Mouse (Mus musculus) liver, embryonic 13.5 days (tissue): ENCODE results near the gene Flnb. TPM values are rescaled to one million over a fixed set of nuclear protein-coding genes. Genes with fewer than 3 reads are reported as not detected.
A peak's percentile ranks its signal among the peaks of the same experiment; 100 is the strongest.

Source experiments
- ATAC-seq: fragments of 200-750 bp; cut with Nextera tagmentation; 2 replicates; pipeline ENCODE4 v1.8.0; 2017; ENCODE audit warnings: low read depth, mild to moderate bottlenecking, moderate number of reproducible peaks, moderate library complexity
- DNase-seq: peaks from one replicate; pipeline ENCODE4 v3.0.0; 2022
- H3K27ac ChIP-seq: fragments of 300-500 bp; sonication (generic); 2 replicates; pipeline ENCODE4 v1.5.1; 2015; ENCODE audit warnings: moderate library complexity, mild to moderate bottlenecking, inconsistent platforms
- H3K27me3 ChIP-seq: fragments of 300-500 bp; sonication (generic); 2 replicates; pipeline ENCODE4 v1.6.1; 2015; ENCODE audit warnings: mild to moderate bottlenecking, inconsistent platforms
- H3K36me3 ChIP-seq: fragments of 300-500 bp; sonication (generic); 2 replicates; pipeline ENCODE4 v1.6.1; 2015; ENCODE audit warnings: mild to moderate bottlenecking, inconsistent platforms
- H3K4me1 ChIP-seq: fragments of 300-500 bp; sonication (generic); replicated peaks from 2 replicates; pipeline ENCODE4 v1.6.1; 2015; ENCODE audit warnings: inconsistent platforms
- H3K4me2 ChIP-seq: fragments of 300-500 bp; sonication (generic); 2 replicates; pipeline ENCODE4 v1.6.1; 2015; ENCODE audit warnings: inconsistent platforms, mild to moderate bottlenecking, moderate library complexity
- H3K4me3 ChIP-seq: fragments of 300-500 bp; sonication (generic); replicated peaks from 2 replicates; pipeline ENCODE4 v1.5.1; 2015; ENCODE audit warnings: mild to moderate bottlenecking, inconsistent platforms
- H3K9ac ChIP-seq: fragments of 300-500 bp; sonication (generic); 2 replicates; pipeline ENCODE4 v1.6.1; 2015; ENCODE audit warnings: mild to moderate bottlenecking, inconsistent platforms
- H3K9me3 ChIP-seq: fragments of 300-500 bp; sonication (generic); replicated peaks from 2 replicates; pipeline ENCODE4 v1.6.1; 2016; ENCODE audit warnings: inconsistent platforms
- WGBS: fragments of 180-500 bp; shearing (Covaris S2); methylation state at CpG from one replicate; pipeline ENCODE4 v1.1.7; 2015; ENCODE audit not compliant: insufficient replicate concordance; 5-methylcytosine and 5-hydroxymethylcytosine counted together
- polyA plus RNA-seq: library from polyadenylated mRNA; unstranded; fragments of >200 nt; fragmentation: Nextera tagmentation; extraction: Ambion mirVana; gene quantifications from 2 replicates; pipeline ENCODE4 v1.2.1, GENCODE M21; 2015

The Flnb gene
- polyA plus RNA-seq, 1 experiment from 2014 or later = 2.9 TPM

DNA sequence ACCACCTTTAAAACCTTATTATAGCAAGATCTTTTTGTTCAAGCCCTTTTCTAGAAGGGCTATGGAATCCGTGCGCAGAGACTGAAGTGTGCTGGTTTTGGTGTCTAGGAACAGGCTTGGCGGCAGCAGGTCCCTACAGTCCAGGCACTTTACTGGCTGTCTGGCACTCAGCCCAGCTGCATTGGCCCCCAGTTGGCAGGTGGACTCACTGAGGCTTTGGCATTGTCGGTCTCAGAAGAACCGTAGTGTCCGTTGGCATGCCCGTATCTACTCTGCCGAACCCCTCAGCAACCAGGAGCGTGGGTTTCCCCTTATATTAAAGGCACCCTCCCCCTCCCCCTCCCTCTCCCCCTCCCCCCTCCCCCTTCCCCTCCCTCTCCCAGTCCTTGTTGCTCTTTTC, 67.8 kb downstream of the Flnb start:
- Histone ChIP-seq H3K4me3 (no peak overlapping the region), H3K9ac (no peak overlapping the region), H3K4me1 (peaks cover 7% of the 10 kb centered on the region; the same call in 1 of the 2 replicates), H3K27me3 (no peaks in the 10 kb centered on the region), H3K36me3 (peaks cover 11% of the 10 kb centered on the region), H3K27ac (no peak overlapping the region), H3K4me2 (no peak overlapping the region), H3K9me3 (no peaks in the 10 kb centered on the region)
- DNase-seq (no peak), ATAC-seq (no peak)
- 76% methylated on average over 9 of the region's 9 CpGs for WGBS

DNA sequence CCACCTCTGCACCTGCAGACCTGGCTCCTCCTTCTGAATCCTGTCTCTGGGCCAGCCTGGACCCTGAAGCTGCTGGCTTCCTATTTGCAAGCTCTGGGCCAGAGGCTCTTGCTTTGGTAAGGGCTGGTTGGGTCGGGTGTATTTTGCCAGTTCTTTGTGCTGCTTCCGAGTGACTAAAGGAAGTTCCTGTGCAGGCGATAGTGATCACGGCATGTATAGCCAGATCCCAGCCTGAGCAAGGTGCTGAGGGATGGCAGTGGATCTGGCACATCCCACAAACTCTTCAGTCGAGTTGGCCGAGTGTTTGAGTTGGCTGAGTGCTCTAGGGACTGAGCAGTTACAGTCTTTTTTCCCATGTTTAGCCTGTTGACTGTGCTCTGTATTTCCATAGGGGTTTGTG, 68.3 kb downstream of the Flnb start:
- peaks cover 15% of the 10 kb centered on the region for H3K36me3 ChIP-seq
- H3K9me3 ChIP-seq = no peaks in the 10 kb centered on the region
- no peak overlapping the region for H3K4me3 ChIP-seq
- H3K27ac ChIP-seq = no peak overlapping the region
- ATAC-seq = no peak
- no peak overlapping the region for H3K4me2 ChIP-seq
- 65% methylated on average over 6 of the region's 6 CpGs for WGBS
- H3K27me3 ChIP-seq = no peaks in the 10 kb centered on the region
- H3K4me1 ChIP-seq = peaks cover 8% of the 10 kb centered on the region; the same call in 1 of the 2 replicates
- no peak for DNase-seq
- no peak overlapping the region for H3K9ac ChIP-seq

DNA sequence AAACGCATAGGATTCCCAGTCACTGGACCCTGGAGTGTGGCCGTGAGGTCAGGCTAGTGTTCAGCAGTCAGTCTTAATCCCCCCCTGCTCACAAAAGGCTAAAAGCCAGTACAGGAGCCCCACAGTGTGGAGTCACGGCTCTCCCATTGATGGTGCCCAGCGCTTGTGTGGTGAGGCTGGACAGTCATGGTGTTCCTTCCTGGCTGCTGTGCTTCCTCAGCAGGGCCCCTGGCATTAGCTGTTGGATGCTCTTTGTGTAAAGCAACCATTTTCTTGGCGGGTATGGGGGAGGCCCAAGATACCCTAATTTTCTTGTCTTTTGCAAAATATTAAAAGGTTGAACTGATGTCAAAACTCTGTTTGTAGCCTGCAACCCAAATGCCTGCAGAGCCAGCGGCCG, 69.4 kb downstream of the Flnb start:
- no peaks in the 10 kb centered on the region for H3K9me3 ChIP-seq
- H3K27me3 ChIP-seq = no peaks in the 10 kb centered on the region
- peaks cover 13% of the 10 kb centered on the region for H3K36me3 ChIP-seq
- no peak for DNase-seq
- no peak overlapping the region for H3K27ac ChIP-seq
- no peak for ATAC-seq
- 70% methylated on average over 7 of the region's 7 CpGs for WGBS
- no peak overlapping the region for H3K4me2 ChIP-seq
- no peak overlapping the region for H3K9ac ChIP-seq
- H3K4me3 ChIP-seq = no peak overlapping the region
- peaks cover 8% of the 10 kb centered on the region; the same call in 1 of the 2 replicates for H3K4me1 ChIP-seq

DNA sequence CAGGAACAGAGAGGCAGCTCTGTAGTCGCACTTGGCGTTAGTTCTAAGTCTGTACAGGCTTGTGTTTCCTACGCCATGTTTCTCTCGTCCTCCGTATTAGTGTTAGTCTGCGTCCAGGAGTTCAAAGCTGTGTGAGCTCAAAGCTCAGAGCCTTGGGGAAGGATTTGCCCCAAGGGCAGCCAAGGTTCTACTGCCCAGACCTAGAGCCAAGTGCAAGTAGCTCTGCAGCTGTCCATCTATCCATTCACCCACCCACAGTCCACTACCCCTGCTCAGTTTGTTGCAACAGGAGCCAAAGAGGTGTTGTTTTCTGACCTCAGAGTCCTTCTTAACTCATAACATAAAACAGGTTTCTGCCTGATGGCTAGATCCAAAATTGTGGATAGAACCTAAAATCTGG, 70.5 kb downstream of the Flnb start:
- Histone ChIP-seq H3K9ac (no peak overlapping the region), H3K27ac (no peak overlapping the region), H3K4me1 (peaks cover 8% of the 10 kb centered on the region; the same call in 1 of the 2 replicates), H3K4me2 (no peak overlapping the region), H3K27me3 (no peaks in the 10 kb centered on the region), H3K4me3 (no peak overlapping the region), H3K9me3 (no peaks in the 10 kb centered on the region), H3K36me3 (peaks cover 20% of the 10 kb centered on the region)
- ATAC-seq = no peak
- WGBS = 81% methylated on average over 6 of the region's 6 CpGs
- DNase-seq = no peak

GRCm38 (mm10) chr14:7888811-7889651, 71.3 kb downstream of the Flnb start:
- Histone ChIP-seq H3K4me1 (peaks cover 8% of the 10 kb centered on the region; the same call in 1 of the 2 replicates), H3K4me2 (no peak overlapping the region), H3K9me3 (no peaks in the 10 kb centered on the region), H3K27me3 (no peaks in the 10 kb centered on the region), H3K4me3 (no peak overlapping the region), H3K27ac (peak overlapping the region; percentile 17), H3K9ac (no peak overlapping the region), H3K36me3 (peaks cover 26% of the 10 kb centered on the region)
- no peak for DNase-seq
- ATAC-seq = no peak
- 53% methylated on average over 11 of the region's 11 CpGs for WGBS

GRCm38 (mm10) chr14:7889834-7890233, 72.1 kb downstream of the Flnb start:
- ATAC-seq = peak; percentile 36; the same call in 1 of the 2 replicates
- H3K27ac ChIP-seq = peak overlapping the region; percentile 17; the same call in 1 of the 2 replicates
- H3K36me3 ChIP-seq = peaks cover 27% of the 10 kb centered on the region
- H3K9me3 ChIP-seq = no peaks in the 10 kb centered on the region
- 21% methylated on average over 9 of the region's 9 CpGs for WGBS
- H3K4me1 ChIP-seq = peaks cover 8% of the 10 kb centered on the region; the same call in 1 of the 2 replicates
- DNase-seq = peak; percentile 29
- H3K4me2 ChIP-seq = no peak overlapping the region
- H3K4me3 ChIP-seq = no peak overlapping the region
- no peaks in the 10 kb centered on the region for H3K27me3 ChIP-seq
- H3K9ac ChIP-seq = no peak overlapping the region

DNA sequence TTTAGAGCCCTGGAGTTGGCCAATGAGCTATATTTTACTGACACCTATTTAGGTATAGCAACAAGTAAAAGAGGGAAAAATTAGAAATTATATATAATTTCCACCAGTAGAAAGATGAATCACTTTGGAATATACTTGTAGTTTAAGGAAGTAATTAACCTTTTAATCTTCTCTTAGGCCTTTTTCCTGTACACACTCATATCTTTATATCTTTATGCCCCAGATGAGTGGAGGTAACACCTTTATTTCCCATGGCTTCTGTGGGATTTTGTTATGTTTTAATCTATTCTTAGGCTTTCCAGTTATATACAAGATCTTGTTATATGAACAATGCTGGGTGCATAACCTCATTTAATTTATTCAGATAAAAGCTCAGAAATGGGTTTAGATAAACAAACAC, 73.6 kb downstream of the Flnb start:
- Histone ChIP-seq H3K36me3 (peaks cover 26% of the 10 kb centered on the region), H3K4me2 (no peak overlapping the region), H3K9me3 (no peaks in the 10 kb centered on the region), H3K4me1 (peaks cover 8% of the 10 kb centered on the region; the same call in 1 of the 2 replicates), H3K27ac (no peak overlapping the region), H3K4me3 (no peak overlapping the region), H3K9ac (no peak overlapping the region), H3K27me3 (no peaks in the 10 kb centered on the region)
- ATAC-seq (no peak), DNase-seq (no peak)

GRCm38 (mm10) chr14:7896126-7896525, 78.4 kb downstream of the Flnb start:
- WGBS = 79% methylated on average over 9 of the region's 9 CpGs

DNA sequence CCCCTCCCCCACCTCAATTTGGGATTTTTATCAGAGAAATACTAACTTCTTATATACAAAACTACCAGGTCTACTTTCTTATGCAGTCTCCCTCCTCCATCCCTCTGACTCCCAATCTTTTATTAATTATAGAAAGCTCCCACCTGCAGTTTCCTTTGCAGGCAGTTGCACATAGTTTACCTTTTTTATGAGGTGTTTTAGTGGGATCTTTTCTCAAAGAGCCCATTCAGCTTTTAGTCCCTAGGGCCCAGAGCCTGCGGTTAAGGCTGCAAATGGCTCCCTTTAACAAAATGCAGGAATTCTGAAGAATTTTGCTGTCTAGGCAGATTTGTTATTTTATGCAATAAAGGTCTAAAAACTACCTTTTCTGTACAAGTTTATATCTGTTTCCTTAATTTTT, 78.9 kb downstream of the Flnb start:
- Histone ChIP-seq H3K27me3 (no peaks in the 10 kb centered on the region), H3K4me3 (no peak overlapping the region), H3K4me2 (no peak overlapping the region), H3K36me3 (peaks cover 27% of the 10 kb centered on the region; the same call in 1 of the 2 replicates), H3K27ac (no peak overlapping the region), H3K9ac (no peak overlapping the region), H3K9me3 (no peaks in the 10 kb centered on the region), H3K4me1 (no peaks in the 10 kb centered on the region)
- 92% methylated on average over 1 of the region's 1 CpGs for WGBS
- ATAC-seq = no peak
- no peak for DNase-seq

More at GRCm38 (mm10) chr14:7896126-7896525, 78.4 kb downstream of the Flnb start:
- H3K4me2 ChIP-seq = no peak overlapping the region
- ATAC-seq = no peak
- H3K27ac ChIP-seq = no peak overlapping the region
- no peaks in the 10 kb centered on the region for H3K27me3 ChIP-seq
- peaks cover 27% of the 10 kb centered on the region; the same call in 1 of the 2 replicates for H3K36me3 ChIP-seq
- H3K9ac ChIP-seq = no peak overlapping the region
- H3K4me1 ChIP-seq = no peaks in the 10 kb centered on the region
- no peak for DNase-seq
- no peak overlapping the region for H3K4me3 ChIP-seq
- H3K9me3 ChIP-seq = no peaks in the 10 kb centered on the region

- no peak overlapping the region for H3K4me3 ChIP-seq
- no peaks in the 10 kb centered on the region for H3K4me1 ChIP-seq
- H3K4me2 ChIP-seq = no peak overlapping the region
- H3K27me3 ChIP-seq = no peaks in the 10 kb centered on the region
- DNase-seq = no peak
- ATAC-seq = no peak
- no peaks in the 10 kb centered on the region for H3K9me3 ChIP-seq
- WGBS = 53% methylated on average over 3 of the region's 3 CpGs
- H3K9ac ChIP-seq = no peak overlapping the region
- no peak overlapping the region for H3K27ac ChIP-seq
- H3K36me3 ChIP-seq = peaks cover 5% of the 10 kb centered on the region; the same call in 1 of the 2 replicates
Observed at GRCm38 (mm10) chr14:7899986-7900385, 82.2 kb downstream of the Flnb start.

GRCm38 (mm10) chr14:7900481-7901049, 82.8 kb downstream of the Flnb start:
- H3K4me1 ChIP-seq = no peaks in the 10 kb centered on the region
- no peak overlapping the region for H3K9ac ChIP-seq
- peaks cover 5% of the 10 kb centered on the region for H3K36me3 ChIP-seq
- no peak overlapping the region for H3K4me3 ChIP-seq
- H3K4me2 ChIP-seq = no peak overlapping the region
- no peak for ATAC-seq
- 59% methylated on average over 11 of the region's 11 CpGs for WGBS
- DNase-seq = no peak
- H3K27ac ChIP-seq = no peak overlapping the region
- H3K27me3 ChIP-seq = no peaks in the 10 kb centered on the region
- H3K9me3 ChIP-seq = no peaks in the 10 kb centered on the region
